Mouse (Mus musculus) brain, embryonic 18.5 days (tissue): ENCODE data around the gene Aldh1a7.
A peak's percentile ranks its signal among the peaks of the same experiment; 100 is the strongest.
"Not testable (repeated sequence)": the region's sequence is repeated elsewhere in the genome, so short reads cannot be mapped to it uniquely, and the experiment has no call there.

ENCODE experiments used
- DNase-seq: peaks from one replicate; pipeline ENCODE4 v3.0.0-alpha.2; 2012; ENCODE audit warnings: low read depth, low spot score

Aldh1a7 gene

GRCm38 (mm10) chr19:20727381-20727780 is at the start of gene Aldh1a7:
Gene Aldh1a7 (minus strand): TSS chr19:20727562.
- DNase-seq = no peak

- DNase-seq = no peak
Measured at GRCm38 (mm10) chr19:20775681-20776080, 48.3 kb upstream of the Aldh1a7 start.

GRCm38 (mm10) chr19:20773941-20774340 is 46.6 kb upstream of the Aldh1a7 start:
- no peak for DNase-seq

GRCm38 (mm10) chr19:20764214-20764613 is 36.9 kb upstream of the Aldh1a7 start:
- peak; percentile 36 for DNase-seq

GRCm38 (mm10) chr19:20761675-20762426 is 34.5 kb upstream of the Aldh1a7 start:
- DNase-seq = no peak

- no peak for DNase-seq
Measured at GRCm38 (mm10) chr19:20761119-20761518, 33.8 kb upstream of the Aldh1a7 start.

- no peak for DNase-seq
Measured at GRCm38 (mm10) chr19:20744630-20745029, 17.3 kb upstream of the Aldh1a7 start.

GRCm38 (mm10) chr19:20728278-20728677 is 916 bp upstream of the Aldh1a7 start:
- no peak for DNase-seq

GRCm38 (mm10) chr19:20722913-20723312 is 4.4 kb downstream of the Aldh1a7 start:
- no peak for DNase-seq

- no peak for DNase-seq
Measured at GRCm38 (mm10) chr19:20720298-20720697, 7.1 kb downstream of the Aldh1a7 start.

GRCm38 (mm10) chr19:20715617-20716016 is 11.7 kb downstream of the Aldh1a7 start:
- no peak for DNase-seq

GRCm38 (mm10) chr19:20715093-20715492 is 12.3 kb downstream of the Aldh1a7 start:
- DNase-seq = no peak

- no peak for DNase-seq
Measured at GRCm38 (mm10) chr19:20714543-20714942, 12.8 kb downstream of the Aldh1a7 start.

GRCm38 (mm10) chr19:20707159-20707558 is 20.2 kb downstream of the Aldh1a7 start:
- no peak for DNase-seq

- DNase-seq = no peak
Measured at GRCm38 (mm10) chr19:20706747-20707146, 20.6 kb downstream of the Aldh1a7 start.

- no peak for DNase-seq
Measured at GRCm38 (mm10) chr19:20702074-20702473, 25.3 kb downstream of the Aldh1a7 start.

- no peak for DNase-seq
Measured at GRCm38 (mm10) chr19:20677697-20678355, 49.5 kb downstream of the Aldh1a7 start.

- no peak for DNase-seq
Measured at GRCm38 (mm10) chr19:20654141-20654873, 73.1 kb downstream of the Aldh1a7 start.

- no peak for DNase-seq
Measured at GRCm38 (mm10) chr19:20653082-20653676, 74.2 kb downstream of the Aldh1a7 start.

- no peak for DNase-seq
Measured at GRCm38 (mm10) chr19:20650008-20650407, 77.4 kb downstream of the Aldh1a7 start.

- DNase-seq = not testable (repeated sequence)
Measured at GRCm38 (mm10) chr19:20647496-20647895, 79.9 kb downstream of the Aldh1a7 start.

GRCm38 (mm10) chr19:20644346-20644745 is 83.0 kb downstream of the Aldh1a7 start:
- no peak for DNase-seq
